Mouse (Mus musculus): ENCODE data around the gene Tmem270. TPM values are rescaled to one million over a fixed set of nuclear protein-coding genes. Genes with fewer than 3 reads are reported as not detected.
"Not testable (repeated sequence)": the region's sequence is repeated elsewhere in the genome, so short reads cannot be mapped to it uniquely, and the experiment has no call there.

The Tmem270 gene
- polyA plus RNA-seq, 1 experiment from 2014 or later = not detected

GRCm38 (mm10) chr5:134945266-134945959 lies 38.9 kb upstream of the Tmem270 start:
- Histone ChIP-seq H3K9me3 (ENCODE audit: control insufficient read depth, low read length) (no peaks in the 10 kb centered on the region), H3K4me1 (ENCODE audit: control insufficient read depth in 2 of 2, insufficient read depth in 2 of 2, low read length in 2 of 2) (peaks cover 11 to 14% of the 10 kb centered on the region in 2 experiments), H3K27me3 (ENCODE audit: control insufficient read depth, insufficient read depth, low read length) (peaks cover 24% of the 10 kb centered on the region), H3K27ac (replicated peaks in 1 of 2; ENCODE audit: control insufficient read depth in 1 of 2, insufficient read depth in 1 of 2, low read depth in 2 of 2, low read length in 2 of 2) (no peak overlapping the region), H3K36me3 (ENCODE audit: control insufficient read depth, insufficient read depth, low read length) (no peaks in the 10 kb centered on the region), H3K4me3 (ENCODE audit: control insufficient read depth in 1 of 2, insufficient read depth in 1 of 2, low read depth in 1 of 2, low read length in 2 of 2) (no peak overlapping the region), H3K4me2 (ENCODE audit: low read length) (no peak overlapping the region), H3K9ac (ENCODE audit: low read length) (no peak overlapping the region)
- no peak for ATAC-seq (ENCODE audit: insufficient number of reproducible peaks, insufficient read depth, low FRiP score, low read depth)
- 59% methylated on average over 17 of the region's 19 CpGs for WGBS

GRCm38 (mm10) chr5:134944179-134944578 lies 37.6 kb upstream of the Tmem270 start:
- WGBS = 49% methylated on average over 5 of the region's 5 CpGs
- H3K27me3 ChIP-seq (ENCODE audit: control insufficient read depth, insufficient read depth, low read length) = peaks cover 24% of the 10 kb centered on the region
- ATAC-seq (ENCODE audit: insufficient number of reproducible peaks, insufficient read depth, low FRiP score, low read depth) = no peak
- H3K4me3 ChIP-seq (ENCODE audit: control insufficient read depth in 1 of 2, insufficient read depth in 1 of 2, low read depth in 1 of 2, low read length in 2 of 2) = no peak overlapping the region
- peaks cover 11 to 14% of the 10 kb centered on the region in 2 experiments for H3K4me1 ChIP-seq (ENCODE audit: control insufficient read depth in 2 of 2, insufficient read depth in 2 of 2, low read length in 2 of 2)
- H3K27ac ChIP-seq (replicated peaks in 1 of 2; ENCODE audit: control insufficient read depth in 1 of 2, insufficient read depth in 1 of 2, low read depth in 2 of 2, low read length in 2 of 2) = no peak overlapping the region
- H3K4me2 ChIP-seq (ENCODE audit: low read length) = no peak overlapping the region
- no peaks in the 10 kb centered on the region for H3K9me3 ChIP-seq (ENCODE audit: control insufficient read depth, low read length)
- H3K36me3 ChIP-seq (ENCODE audit: control insufficient read depth, insufficient read depth, low read length) = no peaks in the 10 kb centered on the region
- no peak overlapping the region for H3K9ac ChIP-seq (ENCODE audit: low read length)

- no peak for ATAC-seq (ENCODE audit: insufficient number of reproducible peaks, insufficient read depth, low FRiP score, low read depth)
- no peak overlapping the region for H3K27ac ChIP-seq (replicated peaks in 1 of 2; ENCODE audit: control insufficient read depth in 1 of 2, insufficient read depth in 1 of 2, low read depth in 2 of 2, low read length in 2 of 2)
- H3K9me3 ChIP-seq (ENCODE audit: control insufficient read depth, low read length) = no peaks in the 10 kb centered on the region
- H3K4me1 ChIP-seq (ENCODE audit: control insufficient read depth in 2 of 2, insufficient read depth in 2 of 2, low read length in 2 of 2) = peaks cover 11% of the 10 kb centered on the region in 2 experiments
- no peak overlapping the region for H3K9ac ChIP-seq (ENCODE audit: low read length)
- no peaks in the 10 kb centered on the region for H3K36me3 ChIP-seq (ENCODE audit: control insufficient read depth, insufficient read depth, low read length)
- no peak overlapping the region for H3K4me2 ChIP-seq (ENCODE audit: low read length)
- H3K27me3 ChIP-seq (ENCODE audit: control insufficient read depth, insufficient read depth, low read length) = peaks cover 24% of the 10 kb centered on the region
- no peak overlapping the region for H3K4me3 ChIP-seq (ENCODE audit: control insufficient read depth in 1 of 2, insufficient read depth in 1 of 2, low read depth in 1 of 2, low read length in 2 of 2)
- 61% methylated on average over 2 of the region's 2 CpGs for WGBS
Observed at GRCm38 (mm10) chr5:134942740-134943139, 36.2 kb upstream of the Tmem270 start.

- Histone ChIP-seq H3K9me3 (ENCODE audit: control insufficient read depth, low read length) (no peaks in the 10 kb centered on the region), H3K27me3 (ENCODE audit: control insufficient read depth, insufficient read depth, low read length) (peaks cover 16% of the 10 kb centered on the region), H3K4me2 (ENCODE audit: low read length) (no peak overlapping the region), H3K27ac (replicated peaks in 1 of 2; ENCODE audit: control insufficient read depth in 1 of 2, insufficient read depth in 1 of 2, low read depth in 2 of 2, low read length in 2 of 2) (no peak overlapping the region), H3K4me3 (ENCODE audit: control insufficient read depth in 1 of 2, insufficient read depth in 1 of 2, low read depth in 1 of 2, low read length in 2 of 2) (no peak overlapping the region), H3K9ac (ENCODE audit: low read length) (no peak overlapping the region), H3K4me1 (ENCODE audit: control insufficient read depth in 2 of 2, insufficient read depth in 2 of 2, low read length in 2 of 2) (peaks cover 3 to 4% of the 10 kb centered on the region in 2 experiments; a peak in 3 of 4 replicates), H3K36me3 (ENCODE audit: control insufficient read depth, insufficient read depth, low read length) (no peaks in the 10 kb centered on the region)
- WGBS = 78% methylated on average over 14 of the region's 14 CpGs
- no peak for ATAC-seq (ENCODE audit: insufficient number of reproducible peaks, insufficient read depth, low FRiP score, low read depth)
Observed at GRCm38 (mm10) chr5:134941472-134942209, 35.1 kb upstream of the Tmem270 start.

- 83% methylated on average over 3 of the region's 7 CpGs for WGBS
- not testable (repeated sequence) for H3K4me3 ChIP-seq (ENCODE audit: control insufficient read depth in 1 of 2, insufficient read depth in 1 of 2, low read depth in 1 of 2, low read length in 2 of 2); H3K9me3 ChIP-seq (ENCODE audit: control insufficient read depth, low read length); ATAC-seq (ENCODE audit: insufficient number of reproducible peaks, insufficient read depth, low FRiP score, low read depth); H3K9ac ChIP-seq (ENCODE audit: low read length); H3K27me3 ChIP-seq (ENCODE audit: control insufficient read depth, insufficient read depth, low read length); H3K4me2 ChIP-seq (ENCODE audit: low read length); H3K4me1 ChIP-seq (ENCODE audit: control insufficient read depth in 2 of 2, insufficient read depth in 2 of 2, low read length in 2 of 2); H3K27ac ChIP-seq (replicated peaks in 1 of 2; ENCODE audit: control insufficient read depth in 1 of 2, insufficient read depth in 1 of 2, low read depth in 2 of 2, low read length in 2 of 2); H3K36me3 ChIP-seq (ENCODE audit: control insufficient read depth, insufficient read depth, low read length)
Observed at GRCm38 (mm10) chr5:134939554-134939953, 33.0 kb upstream of the Tmem270 start.

GRCm38 (mm10) chr5:134939069-134939468 lies 32.5 kb upstream of the Tmem270 start:
- ATAC-seq (ENCODE audit: insufficient number of reproducible peaks, insufficient read depth, low FRiP score, low read depth) = no peak
- Histone ChIP-seq H3K27ac (replicated peaks in 1 of 2; ENCODE audit: control insufficient read depth in 1 of 2, insufficient read depth in 1 of 2, low read depth in 2 of 2, low read length in 2 of 2) (no peak overlapping the region), H3K9ac (ENCODE audit: low read length) (no peak overlapping the region), H3K36me3 (ENCODE audit: control insufficient read depth, insufficient read depth, low read length) (0 out of 2 replicates have a peak, but pooled peaks cover 3% of the 10 kb centered on the region), H3K4me2 (ENCODE audit: low read length) (no peak overlapping the region), H3K27me3 (ENCODE audit: control insufficient read depth, insufficient read depth, low read length) (no peaks in the 10 kb centered on the region), H3K4me3 (ENCODE audit: control insufficient read depth in 1 of 2, insufficient read depth in 1 of 2, low read depth in 1 of 2, low read length in 2 of 2) (no peak overlapping the region), H3K4me1 (ENCODE audit: control insufficient read depth in 2 of 2, insufficient read depth in 2 of 2, low read length in 2 of 2) (no peaks in the 10 kb centered on the region), H3K9me3 (ENCODE audit: control insufficient read depth, low read length) (no peaks in the 10 kb centered on the region)
- WGBS = 67% methylated on average over 3 of the region's 3 CpGs

- peaks cover 2 to 3% of the 10 kb centered on the region in 2 experiments; a peak in 1 of 4 replicates for H3K4me1 ChIP-seq (ENCODE audit: control insufficient read depth in 2 of 2, insufficient read depth in 2 of 2, low read length in 2 of 2)
- no peak overlapping the region for H3K4me2 ChIP-seq (ENCODE audit: low read length)
- H3K36me3 ChIP-seq (ENCODE audit: control insufficient read depth, insufficient read depth, low read length) = 0 out of 2 replicates have a peak, but pooled peaks cover 3% of the 10 kb centered on the region
- H3K4me3 ChIP-seq (ENCODE audit: control insufficient read depth in 1 of 2, insufficient read depth in 1 of 2, low read depth in 1 of 2, low read length in 2 of 2) = no peak overlapping the region
- H3K9me3 ChIP-seq (ENCODE audit: control insufficient read depth, low read length) = no peaks in the 10 kb centered on the region
- no peak for ATAC-seq (ENCODE audit: insufficient number of reproducible peaks, insufficient read depth, low FRiP score, low read depth)
- no peak overlapping the region for H3K9ac ChIP-seq (ENCODE audit: low read length)
- WGBS = 82% methylated on average over 6 of the region's 6 CpGs
- no peaks in the 10 kb centered on the region for H3K27me3 ChIP-seq (ENCODE audit: control insufficient read depth, insufficient read depth, low read length)
- no peak overlapping the region for H3K27ac ChIP-seq (replicated peaks in 1 of 2; ENCODE audit: control insufficient read depth in 1 of 2, insufficient read depth in 1 of 2, low read depth in 2 of 2, low read length in 2 of 2)
Observed at GRCm38 (mm10) chr5:134936626-134937185, 30.2 kb upstream of the Tmem270 start.

Data from heart, embryonic 14.5 days (tissue).